Mouse (Mus musculus) erythroid progenitor cell, adult 5-6 weeks (primary cell): Measurements from ENCODE around the gene Lrch1. TPM values are rescaled to one million over a fixed set of nuclear protein-coding genes. Genes with fewer than 3 reads are reported as not detected.
A peak's percentile ranks its signal among the peaks of the same experiment; 100 is the strongest.

Experiments
- ATAC-seq: replicated peaks from 2 replicates; pipeline ENCODE4 v1.8.0; 2016; ENCODE audit warnings: moderate number of reproducible peaks, mild to moderate bottlenecking, moderate TSS enrichment, inconsistent platforms; ENCODE audit not compliant: poor library complexity, low FRiP score, severe bottlenecking
- total RNA-seq, 2 experiments: library from RNA; stranded (forward) in 1 of 2; stranded (reverse) in 1 of 2; fragments of 150-400 nt in 1 of 2; fragments of 186-747, 209-891 nt in 1 of 2; gene quantifications; 2 replicates each; pipeline versions ENCODE4 v1.2.3 to v1.2.4; 2015 to 2017; ENCODE audit warnings: low replicate concordance in 2 of 2

Lrch1 gene
- total RNA-seq, 2 experiments from 2014 or later = 10.5 to 16.3 TPM

DNA sequence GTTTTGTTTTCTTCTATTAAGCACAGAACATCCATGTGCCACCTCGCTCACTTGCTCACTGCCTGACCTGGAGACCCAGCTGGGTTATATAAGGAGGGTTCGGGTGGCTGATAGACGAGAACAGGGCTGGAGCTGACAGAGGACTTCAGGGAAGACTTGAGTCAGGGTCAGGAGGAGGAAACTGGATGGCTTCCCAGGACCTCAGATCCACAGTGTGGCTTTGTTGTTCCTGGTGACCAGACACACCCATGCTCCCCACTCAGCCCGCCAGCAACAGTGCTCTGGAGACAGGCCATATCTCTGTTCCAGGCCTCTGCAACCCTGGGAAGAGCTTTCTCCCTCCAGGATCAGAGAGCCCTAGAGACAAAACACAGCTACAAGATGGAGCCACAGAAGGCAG, 44.6 kb downstream of the Lrch1 start:
- no peak for ATAC-seq

DNA sequence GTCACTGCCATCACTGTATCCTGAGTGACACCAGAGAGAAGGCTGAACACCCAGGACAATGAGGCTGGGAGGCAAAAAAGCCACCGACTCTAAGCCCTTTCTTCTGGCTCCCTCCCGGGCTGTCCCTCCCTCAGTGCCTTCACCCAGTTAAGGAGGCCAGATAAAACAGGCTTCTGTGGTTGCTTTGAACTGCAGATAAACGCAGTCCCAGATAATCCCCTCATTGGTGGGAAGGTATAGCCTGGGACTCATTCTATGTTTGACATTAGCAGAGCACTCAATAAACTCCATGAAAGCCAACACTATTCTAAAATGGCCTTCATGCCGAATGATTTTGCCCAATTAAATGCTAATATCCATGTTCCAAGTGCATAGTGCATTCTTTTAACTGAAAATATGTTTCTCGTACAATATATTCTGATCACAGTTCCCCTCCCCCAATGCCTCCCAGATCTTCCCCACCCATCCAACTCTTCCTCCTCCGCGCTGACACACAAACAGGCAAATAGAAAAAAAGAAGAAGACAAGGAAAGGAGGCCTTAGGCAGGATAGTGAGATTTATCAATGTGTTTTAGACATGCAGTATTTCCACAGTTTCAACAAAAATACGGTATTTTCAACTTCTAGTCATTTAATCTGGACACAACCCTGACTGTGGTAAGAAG, 46.8 kb downstream of the Lrch1 start:
- peak; percentile 68 for ATAC-seq

- ATAC-seq = peak; percentile 44
Observed at GRCm38 (mm10) chr14:74899953-74900704, 47.5 kb downstream of the Lrch1 start.

- no peak for ATAC-seq
Observed at GRCm38 (mm10) chr14:74898939-74899338, 48.7 kb downstream of the Lrch1 start.

- no peak for ATAC-seq
Observed at GRCm38 (mm10) chr14:74893693-74894092, 54.0 kb downstream of the Lrch1 start.

DNA sequence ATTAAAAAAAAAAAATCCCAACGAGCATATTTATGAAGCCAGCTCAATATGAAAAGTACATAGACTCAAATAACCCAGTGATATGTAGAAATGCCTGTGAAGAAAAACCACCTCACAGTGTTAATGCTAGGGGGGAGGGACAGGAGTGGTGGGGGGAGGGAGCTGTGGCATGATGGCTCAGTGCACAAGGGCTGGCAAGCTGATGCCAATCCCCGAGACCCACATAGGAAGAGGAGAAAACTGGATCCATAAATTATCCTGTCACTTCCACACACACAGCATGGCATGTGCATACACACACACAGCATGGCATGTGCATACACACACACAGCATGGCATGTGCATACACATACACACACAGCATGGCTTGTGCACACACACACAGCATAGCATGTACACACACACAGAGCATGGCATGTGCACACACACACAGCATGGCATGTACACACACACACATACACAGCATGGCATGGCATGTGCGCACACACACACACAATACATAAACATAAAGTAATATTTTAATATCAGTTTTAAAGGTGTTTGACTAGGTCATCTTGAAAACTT, 54.5 kb downstream of the Lrch1 start:
- no peak for ATAC-seq

DNA sequence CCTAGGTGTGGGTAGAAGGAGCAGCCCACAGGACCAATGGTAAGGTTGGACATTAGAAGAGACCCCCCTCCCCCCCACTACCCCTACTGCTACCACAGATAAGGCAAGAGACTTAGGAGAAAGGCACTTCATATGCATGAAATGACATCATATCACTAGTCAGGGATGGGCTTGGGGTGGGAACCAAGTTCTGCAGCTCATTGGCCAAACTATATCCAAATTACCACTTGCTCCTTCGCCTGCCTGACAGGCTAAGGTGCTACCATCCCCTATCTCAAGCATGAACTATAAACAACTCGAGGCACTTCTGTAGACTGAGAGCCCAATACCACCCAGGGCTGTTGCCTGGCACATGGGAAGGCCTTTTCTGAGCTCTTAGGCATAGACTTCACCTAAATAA, 58.4 kb downstream of the Lrch1 start:
- ATAC-seq = no peak

DNA sequence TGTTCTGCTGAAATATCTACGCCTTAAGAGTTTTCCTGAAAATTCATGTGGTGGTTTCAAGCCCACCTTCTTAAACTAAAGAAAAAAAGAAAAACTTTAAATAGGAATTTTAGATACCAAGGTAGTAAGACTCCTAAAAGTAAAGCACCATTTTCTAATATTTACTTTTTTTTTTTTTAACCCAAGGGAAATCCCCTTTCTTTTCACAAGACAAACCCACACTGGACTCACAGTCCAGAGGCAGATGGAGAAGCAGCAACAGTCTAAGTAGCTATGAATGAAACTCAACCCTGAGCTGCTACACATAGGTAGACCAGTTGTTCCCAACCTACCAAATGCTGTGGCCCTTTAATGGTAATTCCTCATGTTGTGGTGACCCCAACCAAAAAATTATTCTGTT, 59.6 kb downstream of the Lrch1 start:
- no peak for ATAC-seq

DNA sequence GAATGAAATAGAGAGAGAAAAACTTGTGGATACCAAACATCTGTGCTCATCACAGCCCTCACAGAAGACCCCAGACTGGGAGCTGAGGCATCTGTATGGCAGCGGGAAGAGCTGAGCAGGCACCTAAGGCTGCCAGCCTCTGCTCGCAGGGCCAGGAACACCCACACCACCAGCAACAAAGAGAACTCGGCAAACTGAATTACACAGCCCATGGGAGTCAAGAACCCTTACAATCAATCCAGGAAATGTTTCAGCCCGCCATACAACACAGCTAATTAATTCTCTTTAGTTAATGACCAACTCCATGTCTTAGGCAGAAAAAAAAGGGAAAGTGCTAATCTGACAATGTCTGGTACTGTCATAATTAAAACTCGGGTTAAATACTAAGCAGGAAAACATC, 61.2 kb downstream of the Lrch1 start:
- ATAC-seq = no peak

DNA sequence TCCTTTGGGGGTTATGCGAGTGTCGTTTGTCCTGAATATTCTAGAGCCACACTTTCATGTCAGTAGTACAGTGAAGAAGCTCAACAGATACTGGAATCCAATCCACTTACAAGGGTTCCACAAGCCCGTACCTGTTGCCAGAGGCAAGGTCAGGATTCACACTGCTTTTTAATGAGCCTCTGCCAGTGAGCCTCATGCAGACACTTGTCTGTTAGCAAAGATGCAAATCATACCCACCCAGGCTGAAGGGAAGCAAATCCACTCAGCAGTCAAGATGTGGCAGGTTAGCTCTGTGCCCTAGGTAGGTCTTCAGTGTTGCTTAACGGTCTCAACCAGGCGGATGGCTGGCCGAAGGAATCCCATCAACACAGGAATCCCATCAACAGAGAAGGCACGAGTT, 62.8 kb downstream of the Lrch1 start:
- ATAC-seq = no peak

GRCm38 (mm10) chr14:74884024-74884680, 63.5 kb downstream of the Lrch1 start:
- no peak for ATAC-seq

DNA sequence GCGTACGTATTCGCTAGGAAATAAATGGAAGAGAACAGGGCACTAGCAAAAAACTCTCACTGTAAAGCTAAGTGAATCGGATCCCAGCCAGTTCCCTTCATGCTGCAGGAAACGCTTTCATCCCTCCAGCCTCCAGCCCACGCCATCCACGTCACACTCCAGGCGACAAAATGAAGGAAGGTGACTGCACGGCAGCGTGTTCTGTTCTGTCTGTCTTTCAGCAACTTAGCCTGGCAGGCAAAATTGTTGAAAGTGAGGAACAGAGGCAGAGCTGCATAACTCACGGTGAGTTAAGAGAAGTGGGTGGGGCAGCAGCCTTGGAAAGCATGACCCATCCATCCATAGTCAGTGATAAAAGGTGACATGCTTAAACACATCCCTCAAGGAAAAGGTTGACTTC, 64.5 kb downstream of the Lrch1 start:
- no peak for ATAC-seq

- ATAC-seq = no peak
Observed at GRCm38 (mm10) chr14:74882754-74883153, 64.9 kb downstream of the Lrch1 start.

DNA sequence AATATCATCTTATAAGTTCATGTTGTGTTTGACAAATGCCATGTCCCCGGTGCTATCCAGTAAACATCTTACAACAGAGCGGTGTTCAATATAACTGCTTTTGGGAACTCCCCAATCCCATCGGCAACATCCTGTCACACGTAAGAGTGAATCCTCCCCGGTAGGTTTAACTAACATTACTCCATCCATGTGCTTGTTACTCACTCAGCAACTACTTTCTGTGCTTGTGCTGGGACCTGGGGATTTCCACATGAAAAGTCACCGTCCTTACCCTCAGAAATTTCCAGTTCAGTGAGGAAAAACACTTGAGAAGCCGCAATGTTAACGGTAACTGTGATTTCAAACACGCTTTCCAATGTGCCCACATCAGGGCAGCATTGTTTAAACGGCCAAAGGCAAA, 66.8 kb downstream of the Lrch1 start:
- no peak for ATAC-seq

DNA sequence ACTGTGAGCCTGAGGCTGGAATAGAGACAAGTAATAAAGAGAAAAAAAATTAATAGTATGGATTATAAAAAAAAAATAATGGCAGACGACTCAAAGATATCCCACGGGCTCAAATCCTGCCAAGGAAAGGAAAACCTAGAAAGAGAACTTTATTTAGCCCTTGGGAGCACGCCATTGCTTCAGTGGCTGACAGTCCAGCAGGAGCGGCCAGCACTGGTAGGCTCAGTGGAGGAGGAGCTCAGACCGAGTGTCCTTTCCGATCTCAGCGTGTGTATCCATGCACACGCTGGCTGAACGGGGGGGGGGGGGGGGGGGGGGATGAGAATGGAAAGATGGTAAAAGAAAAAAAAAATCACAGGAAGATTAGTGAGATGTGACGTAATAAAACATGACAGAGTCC, 68.2 kb downstream of the Lrch1 start:
- ATAC-seq = no peak

DNA sequence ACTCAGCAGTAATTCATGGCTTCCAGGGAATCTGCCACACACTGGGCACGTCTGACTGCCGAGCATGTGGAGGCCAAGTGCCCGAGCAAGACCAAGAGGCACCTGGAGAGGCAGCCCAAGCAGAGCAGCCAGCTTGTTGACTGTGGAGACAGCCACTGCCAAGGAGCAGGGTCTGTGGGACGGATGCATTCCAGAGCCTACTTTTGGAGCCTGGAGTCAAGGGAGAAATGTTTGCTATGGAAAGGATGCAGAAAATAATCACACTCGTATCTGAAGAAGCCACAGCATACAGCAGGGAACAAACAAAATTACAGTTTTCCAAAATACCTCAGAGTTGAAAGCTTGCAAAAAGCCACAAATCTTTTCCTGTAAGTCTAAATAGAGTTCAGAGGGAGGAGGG, 70.4 kb downstream of the Lrch1 start:
- ATAC-seq = no peak

GRCm38 (mm10) chr14:74871220-74871619, 76.5 kb downstream of the Lrch1 start:
- ATAC-seq = no peak

- peak; percentile 78 for ATAC-seq
Observed at GRCm38 (mm10) chr14:74868902-74869230, 78.8 kb downstream of the Lrch1 start.

- ATAC-seq = peak; percentile 57
Observed at GRCm38 (mm10) chr14:74868188-74868901, 79.3 kb downstream of the Lrch1 start.
